Mouse (Mus musculus): ENCODE data around the gene a. TPM values are rescaled to one million over a fixed set of nuclear protein-coding genes. Genes with fewer than 3 reads are reported as not detected.

Gene a
- polyA plus RNA-seq, 1 experiment from 2014 or later: not detected

DNA sequence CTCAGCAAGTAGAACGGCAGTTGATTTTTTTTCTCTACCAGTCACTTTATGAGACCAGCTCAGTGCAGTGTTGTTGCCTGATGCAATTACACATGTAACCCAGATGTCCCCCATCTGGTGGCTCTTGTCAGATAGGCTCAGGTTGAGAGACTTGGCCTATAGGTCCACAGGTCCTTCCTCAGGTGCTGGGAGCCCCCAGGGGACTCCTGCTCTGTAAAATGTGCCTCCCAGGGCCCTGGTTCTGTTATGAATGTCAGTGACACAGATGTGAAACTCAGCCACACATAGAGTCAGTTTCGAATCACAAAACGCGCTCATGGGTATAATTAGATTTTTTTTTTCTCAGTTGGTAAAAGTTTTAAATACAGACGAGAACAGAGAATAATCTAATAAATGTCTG is 33.5 kb upstream of the a start:
- no peaks in the 10 kb centered on the region for H3K27me3 ChIP-seq (ENCODE audit: control insufficient read depth, insufficient read depth, low read length)
- ATAC-seq (ENCODE audit: low FRiP score, low TSS enrichment): no peak
- no peaks in the 10 kb centered on the region for H3K36me3 ChIP-seq (ENCODE audit: control insufficient read depth, insufficient read depth, low read length)
- H3K27ac ChIP-seq (ENCODE audit: low read depth, low read length): no peak overlapping the region
- H3K9ac ChIP-seq (ENCODE audit: low read depth, low read length): no peak overlapping the region
- no peak overlapping the region for H3K4me3 ChIP-seq (ENCODE audit: low read length)
- no peaks in the 10 kb centered on the region for H3K4me1 ChIP-seq (ENCODE audit: control insufficient read depth, insufficient read depth, low read length)
- 83% methylated on average over 5 of the region's 5 CpGs for WGBS
- no peak overlapping the region for H3K4me2 ChIP-seq (replicated peaks; ENCODE audit: low read depth, low read length)
- no peaks in the 10 kb centered on the region for H3K9me3 ChIP-seq (ENCODE audit: control insufficient read depth, low read length)

GRCm38 (mm10) chr2:154758454-154758853 is 32.7 kb upstream of the a start:
- H3K4me1 ChIP-seq (ENCODE audit: control insufficient read depth, insufficient read depth, low read length): no peaks in the 10 kb centered on the region
- H3K9ac ChIP-seq (ENCODE audit: low read depth, low read length): no peak overlapping the region
- ATAC-seq (ENCODE audit: low FRiP score, low TSS enrichment): no peak
- H3K27me3 ChIP-seq (ENCODE audit: control insufficient read depth, insufficient read depth, low read length): no peaks in the 10 kb centered on the region
- no peak overlapping the region for H3K4me3 ChIP-seq (ENCODE audit: low read length)
- no peaks in the 10 kb centered on the region for H3K36me3 ChIP-seq (ENCODE audit: control insufficient read depth, insufficient read depth, low read length)
- H3K9me3 ChIP-seq (ENCODE audit: control insufficient read depth, low read length): no peaks in the 10 kb centered on the region
- no peak overlapping the region for H3K27ac ChIP-seq (ENCODE audit: low read depth, low read length)
- no peak overlapping the region for H3K4me2 ChIP-seq (replicated peaks; ENCODE audit: low read depth, low read length)
- 84% methylated on average over 1 of the region's 1 CpGs for WGBS

GRCm38 (mm10) chr2:154763226-154763625 is 28.0 kb upstream of the a start:
- no peaks in the 10 kb centered on the region for H3K9me3 ChIP-seq (ENCODE audit: control insufficient read depth, low read length)
- 0 out of 2 replicates have a peak, but pooled peaks have one; percentile 9 for ATAC-seq (ENCODE audit: low FRiP score, low TSS enrichment)
- H3K27ac ChIP-seq (ENCODE audit: low read depth, low read length): no peak overlapping the region
- no peak overlapping the region for H3K9ac ChIP-seq (ENCODE audit: low read depth, low read length)
- H3K4me1 ChIP-seq (ENCODE audit: control insufficient read depth, insufficient read depth, low read length): 0 out of 2 replicates have a peak, but pooled peaks cover 4% of the 10 kb centered on the region
- H3K27me3 ChIP-seq (ENCODE audit: control insufficient read depth, insufficient read depth, low read length): no peaks in the 10 kb centered on the region
- no peaks in the 10 kb centered on the region for H3K36me3 ChIP-seq (ENCODE audit: control insufficient read depth, insufficient read depth, low read length)
- H3K4me2 ChIP-seq (replicated peaks; ENCODE audit: low read depth, low read length): no peak overlapping the region
- WGBS: 68% methylated on average over 3 of the region's 3 CpGs
- no peak overlapping the region for H3K4me3 ChIP-seq (ENCODE audit: low read length)

DNA sequence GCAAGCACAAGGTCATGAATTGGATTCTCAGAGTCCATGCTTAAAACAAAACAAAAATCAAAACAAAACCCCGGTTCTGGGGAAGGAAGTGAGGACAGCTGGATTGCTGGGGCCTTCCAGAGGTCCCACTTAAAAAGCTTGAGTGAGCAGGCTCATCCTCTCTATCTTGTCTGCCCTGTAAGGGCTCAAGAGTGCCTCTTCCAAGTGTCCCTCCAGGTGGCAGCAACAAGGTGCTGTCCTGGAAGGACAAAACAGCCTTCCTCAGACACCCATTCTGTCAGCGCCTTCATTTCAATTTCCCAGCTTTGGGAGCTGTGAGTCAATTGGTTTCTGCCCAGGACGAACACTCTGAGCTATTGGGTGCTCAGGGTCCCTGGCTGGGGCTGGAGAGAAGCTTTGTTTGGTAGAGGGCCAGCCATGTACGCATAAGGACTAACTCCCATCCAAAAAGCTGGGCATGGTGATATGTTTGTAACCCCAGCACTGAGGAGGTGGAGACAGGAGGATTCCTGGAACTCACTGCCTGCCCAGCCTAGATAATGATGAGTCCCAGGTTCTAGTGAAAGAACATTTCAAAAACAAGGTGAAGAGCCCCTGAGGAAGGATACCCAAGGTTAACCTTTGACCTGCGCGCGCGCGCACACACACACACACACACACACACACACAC is 26.2 kb upstream of the a start:
- H3K9ac ChIP-seq (ENCODE audit: low read depth, low read length): no peak overlapping the region
- ATAC-seq (ENCODE audit: low FRiP score, low TSS enrichment): no peak
- H3K4me2 ChIP-seq (replicated peaks; ENCODE audit: low read depth, low read length): no peak overlapping the region
- no peaks in the 10 kb centered on the region for H3K36me3 ChIP-seq (ENCODE audit: control insufficient read depth, insufficient read depth, low read length)
- H3K4me1 ChIP-seq (ENCODE audit: control insufficient read depth, insufficient read depth, low read length): 0 out of 2 replicates have a peak, but pooled peaks cover 4% of the 10 kb centered on the region
- WGBS: 77% methylated on average over 9 of the region's 9 CpGs
- H3K4me3 ChIP-seq (ENCODE audit: low read length): no peak overlapping the region
- H3K9me3 ChIP-seq (ENCODE audit: control insufficient read depth, low read length): no peaks in the 10 kb centered on the region
- H3K27me3 ChIP-seq (ENCODE audit: control insufficient read depth, insufficient read depth, low read length): no peaks in the 10 kb centered on the region
- H3K27ac ChIP-seq (ENCODE audit: low read depth, low read length): no peak overlapping the region; the same call in 1 of the 2 replicates

- Histone ChIP-seq H3K4me1 (ENCODE audit: control insufficient read depth, insufficient read depth, low read length) (0 out of 2 replicates have a peak, but pooled peaks cover 4% of the 10 kb centered on the region), H3K27ac (ENCODE audit: low read depth, low read length) (no peak overlapping the region), H3K4me2 (replicated peaks; ENCODE audit: low read depth, low read length) (no peak overlapping the region), H3K27me3 (ENCODE audit: control insufficient read depth, insufficient read depth, low read length) (no peaks in the 10 kb centered on the region), H3K9me3 (ENCODE audit: control insufficient read depth, low read length) (no peaks in the 10 kb centered on the region), H3K9ac (ENCODE audit: low read depth, low read length) (no peak overlapping the region), H3K4me3 (ENCODE audit: low read length) (no peak overlapping the region), H3K36me3 (ENCODE audit: control insufficient read depth, insufficient read depth, low read length) (no peaks in the 10 kb centered on the region)
- 62% methylated on average over 8 of the region's 8 CpGs for whole genome bisulfite sequencing
- no peak; the same call in 1 of the 2 replicates for ATAC-seq (ENCODE audit: low FRiP score, low TSS enrichment)
These were observed 25.6 kb upstream of the a start for GRCm38 (mm10) chr2:154765554-154766008.

GRCm38 (mm10) chr2:154767051-154767450 is 24.2 kb upstream of the a start:
- Histone ChIP-seq H3K27ac (ENCODE audit: low read depth, low read length) (no peak overlapping the region), H3K9ac (ENCODE audit: low read depth, low read length) (no peak overlapping the region), H3K36me3 (ENCODE audit: control insufficient read depth, insufficient read depth, low read length) (no peaks in the 10 kb centered on the region), H3K27me3 (ENCODE audit: control insufficient read depth, insufficient read depth, low read length) (no peaks in the 10 kb centered on the region), H3K4me2 (replicated peaks; ENCODE audit: low read depth, low read length) (no peak overlapping the region), H3K9me3 (ENCODE audit: control insufficient read depth, low read length) (no peaks in the 10 kb centered on the region), H3K4me1 (ENCODE audit: control insufficient read depth, insufficient read depth, low read length) (0 out of 2 replicates have a peak, but pooled peaks cover 4% of the 10 kb centered on the region), H3K4me3 (ENCODE audit: low read length) (no peak overlapping the region)
- no peak for ATAC-seq (ENCODE audit: low FRiP score, low TSS enrichment)
- WGBS: 91% methylated on average over 6 of the region's 6 CpGs

- Histone ChIP-seq H3K9ac (ENCODE audit: low read depth, low read length) (no peak within 1 kb of the TSS), H3K27me3 (ENCODE audit: control insufficient read depth, insufficient read depth, low read length) (no peaks in the 10 kb centered on the region), H3K9me3 (ENCODE audit: control insufficient read depth, low read length) (peaks cover 4% of the 10 kb centered on the region; the same call in 1 of the 2 replicates), H3K4me3 (ENCODE audit: low read length) (no peak within 1 kb of the TSS), H3K4me1 (ENCODE audit: control insufficient read depth, insufficient read depth, low read length) (0 out of 2 replicates have a peak, but pooled peaks cover under 1% of the 10 kb centered on the region), H3K36me3 (ENCODE audit: control insufficient read depth, insufficient read depth, low read length) (no peaks in the 10 kb centered on the region), H3K4me2 (replicated peaks; ENCODE audit: low read depth, low read length) (no peak within 1 kb of the TSS), H3K27ac (ENCODE audit: low read depth, low read length) (no peak within 1 kb of the TSS)
- ATAC-seq (ENCODE audit: low FRiP score, low TSS enrichment): no peak
These were observed 21.3 kb upstream of the a start, which contains the start of gene Gm14214 for GRCm38 (mm10) chr2:154769930-154770329. TSS of gene Gm14214 (minus strand) at chr2:154770030.

DNA sequence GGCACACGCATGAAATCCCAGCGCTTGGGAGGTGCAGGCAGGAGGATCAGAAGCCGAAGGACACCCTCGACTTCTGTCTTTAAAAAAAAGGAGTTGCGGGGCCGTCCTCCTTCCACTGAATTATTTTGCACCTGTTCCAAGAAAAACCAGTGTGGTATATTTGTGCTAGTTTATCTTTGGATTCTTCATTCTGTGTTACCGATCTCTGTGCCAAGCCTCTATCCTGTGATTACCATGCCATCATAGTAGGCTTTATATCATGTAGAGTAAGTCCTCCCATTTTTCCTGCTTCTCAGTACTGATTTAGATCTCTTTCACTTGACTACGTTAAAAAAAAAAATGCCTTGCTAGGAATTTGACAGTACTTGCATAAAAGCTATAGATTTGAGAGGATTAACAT is 19.6 kb upstream of the a start:
- no peaks in the 10 kb centered on the region for H3K27me3 ChIP-seq (ENCODE audit: control insufficient read depth, insufficient read depth, low read length)
- H3K4me2 ChIP-seq (replicated peaks; ENCODE audit: low read depth, low read length): no peak overlapping the region
- H3K36me3 ChIP-seq (ENCODE audit: control insufficient read depth, insufficient read depth, low read length): no peaks in the 10 kb centered on the region
- no peak overlapping the region for H3K4me3 ChIP-seq (ENCODE audit: low read length)
- ATAC-seq (ENCODE audit: low FRiP score, low TSS enrichment): no peak
- H3K27ac ChIP-seq (ENCODE audit: low read depth, low read length): no peak overlapping the region
- no peaks in the 10 kb centered on the region for H3K4me1 ChIP-seq (ENCODE audit: control insufficient read depth, insufficient read depth, low read length)
- H3K9me3 ChIP-seq (ENCODE audit: control insufficient read depth, low read length): peaks cover 4% of the 10 kb centered on the region; the same call in 1 of the 2 replicates
- WGBS: 76% methylated on average over 8 of the region's 8 CpGs
- H3K9ac ChIP-seq (ENCODE audit: low read depth, low read length): no peak overlapping the region

GRCm38 (mm10) chr2:154774032-154774431 is 17.2 kb upstream of the a start:
- Histone ChIP-seq H3K9ac (ENCODE audit: low read depth, low read length) (no peak overlapping the region), H3K9me3 (ENCODE audit: control insufficient read depth, low read length) (peaks cover 4% of the 10 kb centered on the region; the same call in 1 of the 2 replicates), H3K27ac (ENCODE audit: low read depth, low read length) (no peak overlapping the region), H3K36me3 (ENCODE audit: control insufficient read depth, insufficient read depth, low read length) (no peaks in the 10 kb centered on the region), H3K4me1 (ENCODE audit: control insufficient read depth, insufficient read depth, low read length) (no peaks in the 10 kb centered on the region), H3K27me3 (ENCODE audit: control insufficient read depth, insufficient read depth, low read length) (no peaks in the 10 kb centered on the region), H3K4me3 (ENCODE audit: low read length) (no peak overlapping the region), H3K4me2 (replicated peaks; ENCODE audit: low read depth, low read length) (no peak overlapping the region)
- 86% methylated on average over 1 of the region's 1 CpGs for WGBS
- ATAC-seq (ENCODE audit: low FRiP score, low TSS enrichment): no peak
